Mouse (Mus musculus) limb, embryonic 11.5 days (tissue): ENCODE measurements around the gene Radil. TPM values are rescaled to one million over a fixed set of nuclear protein-coding genes. Genes with fewer than 3 reads are reported as not detected.

Source experiments
- ATAC-seq: fragments of 200-750 bp; cut with Nextera tagmentation; 2 replicates; pipeline ENCODE4 v1.8.0; 2017; ENCODE audit warnings: low read depth; ENCODE audit not compliant: insufficient number of reproducible peaks, low FRiP score, low TSS enrichment
- DNase-seq: peaks from one replicate; pipeline ENCODE4 v3.0.0-alpha.2; 2015; ENCODE audit warnings: low spot score
- H3K27ac ChIP-seq: fragments of 300-500 bp; sonication (generic); replicated peaks from 2 replicates; pipeline ENCODE4 v1.5.1; 2014; ENCODE audit warnings: low read depth, mild to moderate bottlenecking, low read length
- H3K27me3 ChIP-seq: fragments of 300-500 bp; sonication (generic); 2 replicates; pipeline ENCODE4 v1.6.1; 2014; ENCODE audit warnings: mild to moderate bottlenecking, low read length, mixed read lengths; ENCODE audit not compliant: control insufficient read depth, insufficient read depth
- H3K36me3 ChIP-seq: fragments of 300-500 bp; sonication (generic); 2 replicates; pipeline ENCODE4 v1.6.1; 2014; ENCODE audit warnings: mild to moderate bottlenecking, low read length, moderate library complexity, mixed read lengths; ENCODE audit not compliant: control insufficient read depth, insufficient read depth
- H3K4me1 ChIP-seq: fragments of 300-500 bp; sonication (generic); 2 replicates; pipeline ENCODE4 v1.6.1; 2014; ENCODE audit warnings: low read length, mixed read lengths; ENCODE audit not compliant: control insufficient read depth, insufficient read depth
- H3K4me2 ChIP-seq: fragments of 300-500 bp; sonication (generic); 2 replicates; pipeline ENCODE4 v1.6.1; 2014; ENCODE audit warnings: low read depth, mild to moderate bottlenecking, moderate library complexity; ENCODE audit not compliant: severe bottlenecking
- H3K4me3 ChIP-seq: fragments of 300-500 bp; sonication (generic); 2 replicates; pipeline ENCODE4 v1.5.1; 2014; ENCODE audit warnings: low read depth, low read length
- H3K9ac ChIP-seq: fragments of 300-500 bp; sonication (generic); 2 replicates; pipeline ENCODE4 v1.6.1; 2014; ENCODE audit warnings: mild to moderate bottlenecking, low read length
- H3K9me3 ChIP-seq: fragments of 300-500 bp; sonication (generic); 2 replicates; pipeline ENCODE4 v1.6.1; 2016; ENCODE audit warnings: low read length; ENCODE audit not compliant: control insufficient read depth
- WGBS: fragments of 180-500 bp; shearing (Covaris S2); extraction: QIAGEN DNeasy Blood & Tissue Kit; methylation state at CpG from one replicate; pipeline ENCODE4 v1.1.7; 2014; 5-methylcytosine and 5-hydroxymethylcytosine counted together
- polyA plus RNA-seq: library from polyadenylated mRNA; unstranded; fragments of >200 nt; fragmentation: Nextera tagmentation; extraction: Ambion mirVana; gene quantifications from 2 replicates; pipeline ENCODE4 v1.2.1, GENCODE M21; 2014

Radil gene
- polyA plus RNA-seq, 1 experiment from 2014 or later: 1.8 TPM

DNA sequence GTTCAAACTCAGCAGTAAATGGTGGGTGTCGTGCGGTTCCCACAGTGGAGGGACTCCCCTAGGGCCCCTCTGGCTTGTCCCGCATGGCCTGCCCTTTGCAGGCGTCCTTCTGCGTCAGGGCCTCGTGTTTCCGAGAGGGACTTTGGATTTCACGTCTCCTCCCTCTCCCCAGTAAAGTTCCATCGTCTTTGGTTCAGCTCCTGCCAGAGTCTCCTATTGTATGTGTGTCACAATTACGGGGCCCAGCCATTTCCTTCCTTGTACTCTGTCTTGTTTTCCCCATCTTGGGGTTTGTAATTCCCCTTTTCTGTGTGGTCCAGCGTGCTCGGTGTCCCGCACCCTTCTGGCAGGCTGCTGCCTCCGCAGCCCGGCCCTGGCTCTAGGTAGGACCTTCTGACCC lies 107.4 kb downstream of the Radil start:
- H3K9ac ChIP-seq: no peak overlapping the region
- no peaks in the 10 kb centered on the region for H3K27me3 ChIP-seq
- WGBS: 78% methylated on average over 15 of the region's 15 CpGs
- ATAC-seq (no peak), DNase-seq (no peak)
- H3K4me2 ChIP-seq: no peak overlapping the region
- H3K27ac ChIP-seq: no peak overlapping the region
- H3K4me1 ChIP-seq: peaks cover 32% of the 10 kb centered on the region
- no peak overlapping the region for H3K4me3 ChIP-seq
- no peaks in the 10 kb centered on the region for H3K9me3 ChIP-seq
- H3K36me3 ChIP-seq: no peaks in the 10 kb centered on the region

DNA sequence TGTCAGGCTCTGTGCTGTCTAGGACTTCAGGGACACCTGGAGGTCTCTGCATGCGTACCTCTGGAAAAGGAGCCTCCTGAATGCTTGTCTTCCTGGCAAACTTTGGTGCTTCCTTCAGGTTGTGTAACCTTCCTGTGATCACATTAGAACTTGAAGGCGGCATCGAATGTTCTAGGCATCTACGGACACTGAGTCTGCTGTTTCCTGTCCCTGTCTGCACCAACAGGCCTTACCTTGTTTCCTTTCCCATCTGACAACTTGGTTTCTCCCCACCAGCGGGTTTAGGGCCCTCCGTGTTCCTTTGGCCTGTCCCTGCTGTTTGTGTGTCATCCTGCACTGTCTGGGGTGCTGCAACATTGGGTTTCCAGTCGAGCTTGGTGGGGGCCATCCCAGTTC lies 108.9 kb downstream of the Radil start:
- Histone ChIP-seq H3K4me1 (peaks cover 28% of the 10 kb centered on the region), H3K27me3 (no peaks in the 10 kb centered on the region), H3K9me3 (no peaks in the 10 kb centered on the region), H3K27ac (no peak overlapping the region; the same call in 1 of the 2 replicates), H3K9ac (no peak overlapping the region), H3K4me2 (no peak overlapping the region), H3K36me3 (no peaks in the 10 kb centered on the region), H3K4me3 (no peak overlapping the region)
- ATAC-seq (no peak), DNase-seq (no peak)
- WGBS: 86% methylated on average over 7 of the region's 7 CpGs

DNA sequence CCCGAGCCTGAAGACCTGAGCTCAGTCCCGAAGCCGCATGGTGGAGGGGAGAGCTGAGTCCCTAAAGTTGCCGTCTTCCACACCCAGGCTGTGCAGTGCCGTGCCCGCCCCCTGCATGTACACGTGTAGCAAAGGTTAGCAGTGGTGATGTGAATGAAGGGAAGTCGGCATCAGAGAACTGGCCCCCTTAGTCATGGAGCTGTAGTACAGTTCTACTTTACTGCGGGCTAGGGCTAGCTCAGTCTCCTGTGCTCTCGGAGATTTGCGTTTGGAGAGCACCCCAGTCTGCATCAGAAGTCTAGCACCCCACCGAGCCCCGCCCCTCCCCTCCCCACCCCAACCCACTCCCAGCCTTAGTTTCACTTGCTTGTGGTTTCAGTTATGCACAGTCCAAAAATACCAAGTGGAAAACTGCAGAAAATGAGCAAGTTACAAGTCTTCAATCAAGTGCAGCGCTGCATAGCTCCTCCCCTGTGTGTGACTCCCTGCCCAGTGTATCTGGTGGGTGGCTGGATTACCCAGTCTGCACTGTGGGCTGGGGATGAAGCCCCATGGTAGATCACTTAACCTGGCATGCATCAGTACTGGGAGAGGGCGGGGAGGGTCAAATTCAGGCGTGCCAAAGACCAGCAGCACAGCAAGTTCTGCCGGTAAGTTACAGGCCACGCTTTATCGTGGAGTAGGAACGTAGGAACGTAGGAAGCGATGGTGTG lies 109.4 kb downstream of the Radil start:
- Histone ChIP-seq H3K4me3 (no peak overlapping the region), H3K4me1 (peaks cover 28% of the 10 kb centered on the region), H3K27me3 (no peaks in the 10 kb centered on the region), H3K9me3 (no peaks in the 10 kb centered on the region), H3K4me2 (peak overlapping the region; percentile 57), H3K27ac (peak overlapping the region; percentile 63), H3K9ac (no peak overlapping the region), H3K36me3 (peaks cover 2% of the 10 kb centered on the region; the same call in 1 of the 2 replicates)
- DNase-seq: no peak
- no peak for ATAC-seq
- 72% methylated on average over 22 of the region's 22 CpGs for WGBS

DNA sequence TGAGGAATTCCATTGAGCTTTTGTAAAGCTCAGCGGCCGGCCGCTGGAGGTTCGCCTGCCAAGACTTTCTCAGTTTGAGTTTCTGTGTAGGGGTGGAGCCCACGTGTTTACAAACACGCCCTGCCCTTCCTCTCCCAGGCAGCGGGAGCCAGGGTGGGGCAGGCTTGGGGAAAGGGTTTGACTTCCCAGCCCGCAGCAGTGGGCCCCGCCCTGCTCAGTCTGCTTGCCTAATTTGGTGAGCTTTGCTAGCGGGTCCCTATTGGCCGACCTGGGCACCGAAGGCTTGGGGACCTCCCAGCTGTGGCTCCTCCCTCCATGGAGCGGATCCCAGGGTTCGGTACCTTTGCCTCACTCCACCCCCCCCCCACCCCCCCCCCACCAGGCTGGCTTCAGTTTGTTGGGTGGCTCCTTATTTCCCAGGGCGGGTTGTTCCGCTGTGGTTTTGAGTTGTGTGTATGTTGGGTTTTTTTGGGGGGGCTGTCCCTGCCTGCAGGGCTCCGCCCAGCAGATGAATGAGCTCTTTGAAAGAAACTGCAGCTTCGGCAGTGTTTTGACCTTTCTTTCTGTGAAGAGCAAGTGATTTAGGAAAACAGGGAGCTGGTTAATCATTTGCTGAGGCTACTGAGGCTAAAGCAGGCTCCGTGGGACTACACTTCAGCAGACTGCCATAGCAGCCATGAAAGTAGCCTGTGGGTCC lies 110.3 kb downstream of the Radil start:
- peak; percentile 94 for ATAC-seq
- Histone ChIP-seq H3K4me1 (peaks cover 25% of the 10 kb centered on the region), H3K9me3 (no peaks in the 10 kb centered on the region), H3K27ac (peak overlapping the region; percentile 63), H3K36me3 (peaks cover 6% of the 10 kb centered on the region), H3K27me3 (no peaks in the 10 kb centered on the region), H3K9ac (peak overlapping the region; percentile 8; the same call in 1 of the 2 replicates), H3K4me2 (peak overlapping the region; percentile 57), H3K4me3 (peak overlapping the region; percentile 25)
- DNase-seq: peak; percentile 89
- WGBS: under 1% methylated on average over 19 of the region's 19 CpGs

DNA sequence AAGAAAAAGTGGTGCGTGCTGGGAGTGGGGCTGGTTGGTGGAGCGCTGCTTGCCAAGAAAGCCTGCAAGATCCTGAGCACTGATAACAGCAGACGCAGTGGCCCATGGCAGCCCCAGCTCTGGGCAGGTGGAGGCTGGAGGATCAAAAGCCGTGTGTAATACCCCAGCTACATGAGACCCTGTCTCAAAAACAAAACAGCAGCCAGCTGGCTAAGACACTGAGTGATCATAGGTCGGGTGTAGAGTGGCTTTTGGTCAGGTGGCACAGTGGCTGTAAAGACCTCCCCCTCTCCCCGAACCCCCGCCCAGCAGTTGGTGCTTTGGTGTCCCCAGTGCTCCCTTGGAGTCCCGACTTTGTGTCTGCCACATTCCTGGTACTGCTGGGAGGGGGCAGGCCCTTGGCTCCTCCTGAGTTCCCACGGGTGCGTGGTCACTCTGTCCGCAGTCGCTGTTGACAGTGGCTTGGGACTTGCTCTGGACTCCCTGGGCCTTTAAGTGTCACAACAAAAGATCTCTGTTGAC lies 110.9 kb downstream of the Radil start:
- H3K36me3 ChIP-seq: peaks cover 6% of the 10 kb centered on the region
- peaks cover 20% of the 10 kb centered on the region for H3K4me1 ChIP-seq
- H3K9ac ChIP-seq: peak overlapping the region; percentile 47
- WGBS: 2% methylated on average over 12 of the region's 12 CpGs
- DNase-seq: peak; percentile 47
- H3K4me2 ChIP-seq: peak overlapping the region; percentile 57
- no peaks in the 10 kb centered on the region for H3K9me3 ChIP-seq
- H3K27me3 ChIP-seq: no peaks in the 10 kb centered on the region
- ATAC-seq: peak; percentile 50; the same call in 1 of the 2 replicates
- peak overlapping the region; percentile 63 for H3K27ac ChIP-seq
- H3K4me3 ChIP-seq: peak overlapping the region; percentile 25

DNA sequence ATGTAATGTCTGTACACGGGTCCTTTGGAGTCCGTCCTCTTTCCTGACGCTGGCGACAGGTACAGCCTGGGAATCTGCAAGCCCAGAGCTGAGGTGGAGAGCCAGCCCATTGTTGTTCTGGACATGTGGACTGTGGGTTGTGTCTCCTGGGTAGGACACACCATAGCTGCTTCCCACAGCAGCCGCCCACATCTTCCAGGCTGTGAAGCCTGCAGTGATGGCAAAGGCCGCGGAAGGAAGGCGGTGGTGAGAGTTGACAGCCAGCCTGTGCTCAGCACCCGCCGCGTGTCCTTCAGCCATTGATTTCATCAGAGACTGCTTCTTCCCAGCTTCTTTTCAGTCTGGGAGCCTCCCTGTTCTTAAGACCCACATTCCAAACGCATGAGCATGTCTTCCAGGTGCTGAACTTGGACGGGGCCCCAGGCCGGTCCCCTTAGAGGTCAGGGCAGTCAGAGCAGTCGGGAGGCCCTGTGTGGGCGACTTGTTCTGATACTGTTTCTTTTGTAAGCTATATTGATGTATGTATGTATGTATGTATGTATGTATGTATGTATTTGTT lies 112.4 kb downstream of the Radil start:
- ATAC-seq: no peak

DNA sequence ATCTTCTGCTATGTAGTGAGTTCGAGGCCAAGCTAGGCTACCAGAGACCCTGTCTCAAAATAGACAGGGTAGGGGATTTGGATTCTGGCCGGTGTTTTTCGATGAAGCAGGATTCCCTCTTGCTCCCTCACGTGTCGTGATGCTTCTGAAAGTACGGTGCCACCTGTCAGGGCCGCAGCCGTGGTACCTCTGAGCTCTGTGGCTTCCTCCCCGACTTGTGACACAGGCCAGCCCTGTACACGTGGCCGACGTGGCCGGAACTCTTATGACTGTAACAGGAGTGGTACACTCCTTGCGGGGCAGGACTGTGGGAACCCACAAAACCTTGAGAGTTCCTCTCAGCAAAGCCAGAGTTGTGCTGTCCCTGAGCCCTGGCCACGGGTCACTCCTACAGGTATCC lies 115.2 kb downstream of the Radil start:
- peaks cover 8% of the 10 kb centered on the region for H3K4me1 ChIP-seq
- 95% methylated on average over 15 of the region's 15 CpGs for WGBS
- H3K4me2 ChIP-seq: no peak overlapping the region
- no peak overlapping the region for H3K9ac ChIP-seq
- no peak for DNase-seq
- no peak overlapping the region for H3K4me3 ChIP-seq
- no peak overlapping the region for H3K27ac ChIP-seq
- no peaks in the 10 kb centered on the region for H3K27me3 ChIP-seq
- no peaks in the 10 kb centered on the region for H3K9me3 ChIP-seq
- no peak for ATAC-seq
- peaks cover 6% of the 10 kb centered on the region for H3K36me3 ChIP-seq

More for the DNA sequence above, 112.4 kb downstream of the Radil start:
- Histone ChIP-seq H3K9ac (no peak overlapping the region), H3K4me1 (peaks cover 18% of the 10 kb centered on the region), H3K27ac (no peak overlapping the region), H3K9me3 (no peaks in the 10 kb centered on the region), H3K27me3 (no peaks in the 10 kb centered on the region), H3K4me3 (no peak overlapping the region), H3K36me3 (peaks cover 6% of the 10 kb centered on the region), H3K4me2 (no peak overlapping the region)
- WGBS: 96% methylated on average over 16 of the region's 16 CpGs
- no peak for DNase-seq
